In genomic region chr2:14200879-14201445, GRCm38 (mm10) we compare ENCODE assay signal across 6 mouse cellular contexts. TPM values are rescaled to one million over a fixed set of nuclear protein-coding genes. Genes with fewer than 3 reads are reported as not detected.
"Had no signal": no experiment of that assay in that cellular context is flagged by ENCODE, and none has a peak within 500 bp of the region (broad histone marks: within the 10 kb centered on the region; RNA-seq: fewer than 3 reads in every experiment).

No protein-coding gene starts in this region.

RNA-seq across cellular contexts. Expression of gene Tmem236, which starts 26.6 kb away (rescaled TPM):
- total RNA-seq: megakaryocyte-erythroid progenitor cell, adult 5-6 weeks had no signal
- polyA plus RNA-seq: liver, postnatal 0 days; lung, adult 2 months; lung, embryonic 15.5 days; macrophage; neural tube, embryonic 11.5 days had no signal

RNA-seq across cellular contexts. Expression of gene Mrc1, which starts 28.2 kb away (rescaled TPM):
- total RNA-seq: megakaryocyte-erythroid progenitor cell, adult 5-6 weeks had no signal
